Comparison of ENCODE assay signal across 12 mouse cellular contexts in genomic region chr4:97582064-97582415, GRCm38 (mm10).
DNase-seq lines count a peak whose midpoint lies in the region; ATAC-seq lines count a peak whose summit lies in the region.
"Had no signal": no experiment of that assay in that cellular context is flagged by ENCODE, and none has a peak within 500 bp of the region (broad histone marks: within the 10 kb centered on the region; RNA-seq: fewer than 3 reads in every experiment).

No protein-coding gene starts in this region.

- no peak overlapping the region for H3K27ac ChIP-seq in neural tube, embryonic 12.5 days
- H3K27ac ChIP-seq in forebrain, embryonic 16.5 days (ENCODE audit: low read length): peak overlapping the region; percentile 93
- no peak overlapping the region for H3K27ac ChIP-seq in limb, embryonic 12.5 days
- H3K27ac ChIP-seq: macrophage; stomach, postnatal 0 days had no signal

- 63% methylated on average over 3 of the region's 3 CpGs for WGBS in neural tube, embryonic 12.5 days
- WGBS in forebrain, embryonic 16.5 days: 16% methylated on average over 3 of the region's 3 CpGs
- 21% methylated on average over 3 of the region's 3 CpGs for WGBS in limb, embryonic 12.5 days

- DNase-seq in neural tube, embryonic 10.5 days (ENCODE audit: extremely low spot score, low spot score): no peak
- DNase-seq in embryo, embryonic 9.5 days (ENCODE audit: extremely low spot score): no peak
- DNase-seq in layer of hippocampus, postnatal 25 days (ENCODE audit: extremely low spot score in 1 of 2, low spot score in 1 of 2): no peak
- no peak for DNase-seq in right cerebral cortex, adult 2 months (ENCODE audit: low spot score in 2 of 2)
- DNase-seq: adrenal gland, adult 2 months; kidney, postnatal 14 days had no signal

- no peak for ATAC-seq in neural tube, embryonic 12.5 days (ENCODE audit: low FRiP score, low read depth)
- ATAC-seq in forebrain, embryonic 16.5 days: peak; percentile 69
- ATAC-seq in limb, embryonic 12.5 days (ENCODE audit: insufficient number of reproducible peaks, insufficient read depth, low FRiP score, low TSS enrichment, low read depth): no peak
- ATAC-seq: Patski had no signal

- peak overlapping the region; percentile 46 for H3K4me2 ChIP-seq in neural tube, embryonic 12.5 days (replicated peaks)
- peak overlapping the region; percentile 52 for H3K4me2 ChIP-seq in forebrain, embryonic 16.5 days (ENCODE audit: low read length)
- H3K4me2 ChIP-seq in limb, embryonic 12.5 days: peak overlapping the region; percentile 48

- no peaks in the 10 kb centered on the region for H3K27me3 ChIP-seq in neural tube, embryonic 12.5 days (replicated peaks)
- no peaks in the 10 kb centered on the region for H3K27me3 ChIP-seq in forebrain, embryonic 16.5 days (replicated peaks; ENCODE audit: control insufficient read depth, insufficient read depth, low read length)
- H3K27me3 ChIP-seq in limb, embryonic 12.5 days: 0 out of 2 replicates have a peak, but pooled peaks cover 1% of the 10 kb centered on the region
- H3K27me3 ChIP-seq: Patski had no signal

- peaks cover 5% of the 10 kb centered on the region for H3K4me1 ChIP-seq in neural tube, embryonic 12.5 days
- H3K4me1 ChIP-seq in forebrain, embryonic 16.5 days (replicated peaks; ENCODE audit: control insufficient read depth, insufficient read depth, low read length): peaks cover 41% of the 10 kb centered on the region
- peaks cover 54% of the 10 kb centered on the region for H3K4me1 ChIP-seq in limb, embryonic 12.5 days (replicated peaks)

- no peaks in the 10 kb centered on the region for H3K9me3 ChIP-seq in neural tube, embryonic 12.5 days
- no peaks in the 10 kb centered on the region for H3K9me3 ChIP-seq in forebrain, embryonic 16.5 days (ENCODE audit: control insufficient read depth, low read length)
- H3K9me3 ChIP-seq in limb, embryonic 12.5 days: no peaks in the 10 kb centered on the region

- no peak overlapping the region for H3K4me3 ChIP-seq in neural tube, embryonic 12.5 days
- H3K4me3 ChIP-seq in forebrain, embryonic 16.5 days (replicated peaks; ENCODE audit: low read length): peak overlapping the region; percentile 47
- H3K4me3 ChIP-seq in limb, embryonic 12.5 days (replicated peaks): no peak overlapping the region

- H3K36me3 ChIP-seq in neural tube, embryonic 12.5 days: no peaks in the 10 kb centered on the region
- H3K36me3 ChIP-seq in forebrain, embryonic 16.5 days (ENCODE audit: control insufficient read depth, insufficient read depth): no peaks in the 10 kb centered on the region
- no peaks in the 10 kb centered on the region for H3K36me3 ChIP-seq in limb, embryonic 12.5 days

- H3K9ac ChIP-seq in neural tube, embryonic 12.5 days: no peak overlapping the region
- peak overlapping the region; percentile 64 for H3K9ac ChIP-seq in forebrain, embryonic 16.5 days (replicated peaks; ENCODE audit: low read depth, low read length)
- H3K9ac ChIP-seq in limb, embryonic 12.5 days (replicated peaks): no peak overlapping the region
